Mouse (Mus musculus): ENCODE measurements at regions not wholly inside any gene's neighbourhood (a gene's known extent, or its start where the extent isn't known, plus 50 kb on each side); places are given as distances from the start of the nearest gene placed in this dataset.
A peak's percentile ranks its signal among the peaks of the same experiment; 100 is the strongest.

GRCm38 (mm10) chr7:72590351-72591115 is 284.1 kb upstream of the Mctp2 start:
- no peak for DNase-seq (ENCODE audit: low read depth, low spot score)

GRCm38 (mm10) chr7:72592110-72592509 is 285.7 kb upstream of the Mctp2 start:
- no peak for DNase-seq (ENCODE audit: low read depth, low spot score)

- DNase-seq (ENCODE audit: low read depth, low spot score) = no peak
Measured at GRCm38 (mm10) chr7:72592649-72593048, 286.2 kb upstream of the Mctp2 start.

- DNase-seq (ENCODE audit: low read depth, low spot score) = no peak
Measured at GRCm38 (mm10) chr7:72593259-72593658, 286.9 kb upstream of the Mctp2 start.

- no peak for DNase-seq (ENCODE audit: low read depth, low spot score)
Measured at GRCm38 (mm10) chr7:72594741-72595140, 288.3 kb upstream of the Mctp2 start.

- no peak for DNase-seq (ENCODE audit: low read depth, low spot score)
Measured at GRCm38 (mm10) chr7:72596985-72597384, 290.6 kb upstream of the Mctp2 start.

- no peak for DNase-seq (ENCODE audit: low read depth, low spot score)
Measured at GRCm38 (mm10) chr7:72601933-72602332, 295.5 kb upstream of the Mctp2 start.

GRCm38 (mm10) chr7:72609791-72610190 is 303.4 kb upstream of the Mctp2 start:
- DNase-seq (ENCODE audit: low read depth, low spot score) = no peak

- peak; percentile 29 for DNase-seq (ENCODE audit: low read depth, low spot score)
Measured at GRCm38 (mm10) chr7:72615232-72615631, 308.8 kb upstream of the Mctp2 start.

- DNase-seq (ENCODE audit: low read depth, low spot score) = no peak
Measured at GRCm38 (mm10) chr7:72627369-72627768, 321.0 kb upstream of the Mctp2 start.

GRCm38 (mm10) chr7:72639566-72639965 is 333.2 kb upstream of the Mctp2 start:
- DNase-seq (ENCODE audit: low read depth, low spot score) = no peak

GRCm38 (mm10) chr7:72675018-72675417 is 368.6 kb upstream of the Mctp2 start:
- no peak for DNase-seq (ENCODE audit: low read depth, low spot score)

GRCm38 (mm10) chr7:72685803-72686202 is 379.4 kb upstream of the Mctp2 start:
- DNase-seq (ENCODE audit: low read depth, low spot score) = no peak

GRCm38 (mm10) chr7:72687356-72687755 is 380.9 kb upstream of the Mctp2 start:
- DNase-seq (ENCODE audit: low read depth, low spot score) = no peak

GRCm38 (mm10) chr7:72691396-72691795 is 385.0 kb upstream of the Mctp2 start:
- no peak for DNase-seq (ENCODE audit: low read depth, low spot score)

GRCm38 (mm10) chr7:72691859-72692258 is 385.5 kb upstream of the Mctp2 start:
- DNase-seq (ENCODE audit: low read depth, low spot score) = peak; percentile 4

- DNase-seq (ENCODE audit: low read depth, low spot score) = no peak
Measured at GRCm38 (mm10) chr7:72696736-72697135, 390.3 kb upstream of the Mctp2 start.

GRCm38 (mm10) chr7:72703652-72704341 is 397.4 kb upstream of the Mctp2 start:
- DNase-seq (ENCODE audit: low read depth, low spot score) = no peak

- DNase-seq (ENCODE audit: low read depth, low spot score) = no peak
Measured at GRCm38 (mm10) chr7:72711193-72712131, 405.1 kb upstream of the Mctp2 start.

- no peak for DNase-seq (ENCODE audit: low read depth, low spot score)
Measured at GRCm38 (mm10) chr7:72715401-72715800, 409.0 kb upstream of the Mctp2 start.

GRCm38 (mm10) chr7:72716051-72716450 is 409.6 kb upstream of the Mctp2 start:
- DNase-seq (ENCODE audit: low read depth, low spot score) = no peak

All from R1 (cell line).